ENCODE assay signal across 28 mouse cellular contexts in genomic region chr16:19918286-19918685, GRCm38 (mm10).
"Had no signal": no experiment of that assay in that cellular context is flagged by ENCODE, and none has a peak within 500 bp of the region (broad histone marks: within the 10 kb centered on the region; RNA-seq: fewer than 3 reads in every experiment).

No protein-coding gene starts in this region.

- H3K9ac ChIP-seq: embryonic facial prominence, embryonic 12.5 days; embryonic facial prominence, embryonic 13.5 days; embryonic facial prominence, embryonic 15.5 days; forebrain, embryonic 12.5 days; forebrain, embryonic 13.5 days; forebrain, embryonic 15.5 days; forebrain, postnatal 0 days had no signal

- H3K4me1 ChIP-seq: embryonic facial prominence, embryonic 10.5 days; embryonic facial prominence, embryonic 12.5 days; embryonic facial prominence, embryonic 13.5 days; embryonic facial prominence, embryonic 15.5 days; forebrain, embryonic 10.5 days; forebrain, embryonic 12.5 days; forebrain, embryonic 13.5 days; forebrain, embryonic 15.5 days had no signal

- H3K36me3 ChIP-seq: embryonic facial prominence, embryonic 10.5 days; embryonic facial prominence, embryonic 12.5 days; embryonic facial prominence, embryonic 13.5 days; embryonic facial prominence, embryonic 15.5 days; forebrain, embryonic 10.5 days; forebrain, embryonic 12.5 days; forebrain, embryonic 15.5 days had no signal

- H3K27me3 ChIP-seq: embryonic facial prominence, embryonic 12.5 days; embryonic facial prominence, embryonic 13.5 days; embryonic facial prominence, embryonic 15.5 days; forebrain, embryonic 12.5 days; forebrain, embryonic 13.5 days; forebrain, embryonic 15.5 days had no signal

- H3K9me3 ChIP-seq: embryonic facial prominence, embryonic 10.5 days; embryonic facial prominence, embryonic 12.5 days; embryonic facial prominence, embryonic 13.5 days; embryonic facial prominence, embryonic 15.5 days; forebrain, embryonic 10.5 days; forebrain, embryonic 12.5 days; forebrain, embryonic 13.5 days; forebrain, embryonic 15.5 days had no signal

- H3K27ac ChIP-seq: embryonic facial prominence, embryonic 10.5 days; embryonic facial prominence, embryonic 12.5 days; embryonic facial prominence, embryonic 13.5 days; embryonic facial prominence, embryonic 15.5 days; forebrain, embryonic 10.5 days; forebrain, embryonic 12.5 days; forebrain, embryonic 13.5 days; forebrain, embryonic 15.5 days; gastrocnemius, adult 2 months had no signal

- ATAC-seq: forebrain, embryonic 13.5 days; forebrain, embryonic 14.5 days; forebrain, embryonic 15.5 days; forebrain, embryonic 16.5 days; forebrain, postnatal 0 days had no signal

- H3K4me3 ChIP-seq: embryonic facial prominence, embryonic 10.5 days; embryonic facial prominence, embryonic 12.5 days; embryonic facial prominence, embryonic 13.5 days; embryonic facial prominence, embryonic 15.5 days; erythroblast, embryonic 14.5 days; forebrain, embryonic 10.5 days; forebrain, embryonic 12.5 days; forebrain, embryonic 13.5 days; forebrain, embryonic 15.5 days; gastrocnemius, adult 2 months had no signal

- H3K4me2 ChIP-seq: embryonic facial prominence, embryonic 12.5 days; embryonic facial prominence, embryonic 13.5 days; embryonic facial prominence, embryonic 15.5 days; forebrain, embryonic 12.5 days; forebrain, embryonic 13.5 days; forebrain, embryonic 15.5 days had no signal

- DNase-seq: cerebellum, adult 18-20 months; cerebellum, adult 2 months; cerebellum, adult 8-10 months; cerebellum, adult 9-10 months; cerebellum, adult 9-11 months; cerebellum, postnatal 10 days; cerebellum, postnatal 14 days; cerebellum, postnatal 25 days; cerebellum, postnatal 36 days; embryo, embryonic 11 days; forebrain, postnatal 0 days; gastrocnemius, adult 2 months; gastrocnemius, postnatal 10 days; gastrocnemius, postnatal 14 days; gastrocnemius, postnatal 25 days; gastrocnemius, postnatal 36 days; heart, adult 11 months had no signal
